Mouse (Mus musculus): ENCODE results near the gene Tsnaxip1. TPM values are rescaled to one million over a fixed set of nuclear protein-coding genes. Genes with fewer than 3 reads are reported as not detected.

The Tsnaxip1 gene
- polyA plus RNA-seq, 1 experiment from 2014 or later = 0.30 TPM

DNA sequence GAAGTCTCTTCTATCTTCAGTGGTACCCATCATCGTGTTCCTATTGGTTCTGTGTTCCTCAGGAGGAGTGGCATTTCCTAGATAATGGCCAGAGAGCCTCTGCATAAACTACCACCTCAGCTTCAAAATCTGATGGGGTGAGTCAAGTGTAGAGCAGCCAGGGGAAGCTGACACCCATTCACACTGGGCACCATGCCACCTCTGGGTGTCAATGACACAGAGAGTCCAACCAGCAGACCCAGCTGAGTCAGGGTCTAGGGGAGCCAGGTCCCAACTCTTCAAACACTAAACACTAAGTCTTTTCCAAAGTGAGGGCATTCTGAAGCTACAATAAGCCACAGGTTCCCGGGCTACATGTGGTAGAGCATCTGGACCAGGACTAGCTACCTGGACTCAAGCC, 19.1 kb upstream of the Tsnaxip1 start:
- Histone ChIP-seq H3K4me1 (ENCODE audit: control insufficient read depth, insufficient read depth, low read length) (no peaks in the 10 kb centered on the region), H3K4me2 (replicated peaks; ENCODE audit: low read depth, low read length) (no peak overlapping the region), H3K27ac (ENCODE audit: low read length) (no peak overlapping the region), H3K4me3 (ENCODE audit: low read depth, low read length) (no peak overlapping the region), H3K27me3 (ENCODE audit: control insufficient read depth, insufficient read depth, low read length) (no peaks in the 10 kb centered on the region), H3K36me3 (ENCODE audit: control insufficient read depth, insufficient read depth, low read length) (peaks cover 19% of the 10 kb centered on the region), H3K9ac (replicated peaks; ENCODE audit: low read depth, low read length) (no peak overlapping the region), H3K9me3 (ENCODE audit: control insufficient read depth, low read depth, low read length) (no peaks in the 10 kb centered on the region)
- WGBS = 93% methylated on average over 2 of the region's 2 CpGs
- no peak for ATAC-seq (ENCODE audit: insufficient number of reproducible peaks, insufficient read depth, low FRiP score, low read depth)

DNA sequence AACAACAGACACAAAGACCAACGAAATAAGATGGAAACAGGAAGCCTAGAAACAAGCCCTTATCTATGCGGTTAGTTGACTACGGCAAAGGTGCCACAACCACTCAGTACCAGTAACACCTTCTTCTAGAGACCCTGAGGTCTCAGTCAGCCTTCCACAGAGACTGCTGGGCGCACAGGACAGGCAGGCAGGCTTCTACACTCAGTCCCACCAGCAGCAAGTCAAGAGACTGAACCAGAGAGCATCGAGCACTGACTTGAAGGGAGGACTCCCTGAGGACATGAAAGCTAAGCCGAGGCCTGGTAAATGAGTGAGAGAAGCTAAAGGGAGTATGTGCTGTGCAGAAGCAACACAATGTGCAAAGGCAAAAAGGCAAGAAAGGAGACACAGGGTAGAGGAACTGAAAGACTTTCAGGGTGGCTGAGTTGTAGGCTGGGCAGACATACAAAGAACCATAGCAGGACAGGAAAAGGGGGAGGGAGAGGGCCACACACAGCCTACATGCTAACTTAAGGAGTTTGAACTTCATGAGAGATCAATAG, 17.2 kb upstream of the Tsnaxip1 start:
- WGBS = 94% methylated on average over 6 of the region's 6 CpGs
- Histone ChIP-seq H3K4me2 (replicated peaks; ENCODE audit: low read depth, low read length) (no peak overlapping the region), H3K4me3 (ENCODE audit: low read depth, low read length) (no peak overlapping the region), H3K4me1 (ENCODE audit: control insufficient read depth, insufficient read depth, low read length) (no peaks in the 10 kb centered on the region), H3K36me3 (ENCODE audit: control insufficient read depth, insufficient read depth, low read length) (peaks cover 12% of the 10 kb centered on the region; the same call in 1 of the 2 replicates), H3K9ac (replicated peaks; ENCODE audit: low read depth, low read length) (no peak overlapping the region), H3K9me3 (ENCODE audit: control insufficient read depth, low read depth, low read length) (no peaks in the 10 kb centered on the region), H3K27me3 (ENCODE audit: control insufficient read depth, insufficient read depth, low read length) (no peaks in the 10 kb centered on the region), H3K27ac (ENCODE audit: low read length) (no peak overlapping the region)
- ATAC-seq (ENCODE audit: insufficient number of reproducible peaks, insufficient read depth, low FRiP score, low read depth) = no peak

GRCm38 (mm10) chr8:105811061-105811460, 16.5 kb upstream of the Tsnaxip1 start:
- Histone ChIP-seq H3K4me3 (ENCODE audit: low read depth, low read length) (no peak overlapping the region), H3K27me3 (ENCODE audit: control insufficient read depth, insufficient read depth, low read length) (no peaks in the 10 kb centered on the region), H3K9me3 (ENCODE audit: control insufficient read depth, low read depth, low read length) (no peaks in the 10 kb centered on the region), H3K36me3 (ENCODE audit: control insufficient read depth, insufficient read depth, low read length) (peaks cover 12% of the 10 kb centered on the region; the same call in 1 of the 2 replicates), H3K9ac (replicated peaks; ENCODE audit: low read depth, low read length) (no peak overlapping the region), H3K4me2 (replicated peaks; ENCODE audit: low read depth, low read length) (no peak overlapping the region), H3K27ac (ENCODE audit: low read length) (no peak overlapping the region), H3K4me1 (ENCODE audit: control insufficient read depth, insufficient read depth, low read length) (no peaks in the 10 kb centered on the region)
- WGBS = 89% methylated on average over 10 of the region's 10 CpGs
- no peak for ATAC-seq (ENCODE audit: insufficient number of reproducible peaks, insufficient read depth, low FRiP score, low read depth)

DNA sequence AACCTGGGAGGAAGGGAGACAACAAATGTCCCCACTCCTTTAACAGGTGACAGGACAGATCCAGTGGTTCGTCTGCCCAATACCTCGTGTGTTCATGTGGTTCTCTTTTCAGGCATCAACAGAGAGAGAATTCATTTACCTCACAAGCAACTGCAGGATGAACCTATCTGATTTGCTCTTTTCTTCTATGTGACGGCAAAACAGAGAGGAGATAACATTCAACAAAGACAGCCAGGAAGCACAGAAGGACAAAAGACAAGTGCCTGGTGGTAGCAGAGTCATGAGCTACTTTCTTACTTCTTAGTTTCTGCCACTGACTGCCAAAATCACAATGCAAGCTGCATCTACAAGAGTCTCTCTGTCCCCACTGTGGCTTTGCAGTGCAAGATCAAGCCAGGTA, 16.0 kb upstream of the Tsnaxip1 start:
- H3K27ac ChIP-seq (ENCODE audit: low read length) = no peak overlapping the region
- H3K27me3 ChIP-seq (ENCODE audit: control insufficient read depth, insufficient read depth, low read length) = no peaks in the 10 kb centered on the region
- 75% methylated on average over 3 of the region's 3 CpGs for WGBS
- no peaks in the 10 kb centered on the region for H3K9me3 ChIP-seq (ENCODE audit: control insufficient read depth, low read depth, low read length)
- H3K4me3 ChIP-seq (ENCODE audit: low read depth, low read length) = no peak overlapping the region
- ATAC-seq (ENCODE audit: insufficient number of reproducible peaks, insufficient read depth, low FRiP score, low read depth) = no peak
- no peak overlapping the region for H3K4me2 ChIP-seq (replicated peaks; ENCODE audit: low read depth, low read length)
- H3K4me1 ChIP-seq (ENCODE audit: control insufficient read depth, insufficient read depth, low read length) = no peaks in the 10 kb centered on the region
- H3K9ac ChIP-seq (replicated peaks; ENCODE audit: low read depth, low read length) = no peak overlapping the region
- peaks cover 12% of the 10 kb centered on the region; the same call in 1 of the 2 replicates for H3K36me3 ChIP-seq (ENCODE audit: control insufficient read depth, insufficient read depth, low read length)

DNA sequence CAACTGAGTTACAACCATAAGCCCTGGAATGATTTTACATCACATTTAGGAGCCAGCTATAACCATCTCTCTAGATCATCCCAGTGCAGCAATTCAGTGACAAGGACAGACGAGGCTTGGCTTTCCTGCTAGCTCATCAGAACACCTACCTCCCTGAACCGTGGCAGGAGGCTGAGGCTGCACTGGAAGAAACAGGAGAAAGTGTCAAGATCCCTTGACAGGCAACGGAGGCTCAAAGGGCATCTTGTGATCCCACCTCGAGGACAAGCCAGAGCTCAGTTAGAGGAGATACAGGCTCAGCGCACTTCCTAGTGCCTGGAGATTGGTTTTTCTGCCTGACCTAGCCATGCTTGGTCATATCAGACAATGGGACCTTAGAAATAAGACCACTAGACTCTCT, 15.0 kb upstream of the Tsnaxip1 start:
- no peaks in the 10 kb centered on the region for H3K27me3 ChIP-seq (ENCODE audit: control insufficient read depth, insufficient read depth, low read length)
- no peak overlapping the region for H3K4me3 ChIP-seq (ENCODE audit: low read depth, low read length)
- no peaks in the 10 kb centered on the region for H3K4me1 ChIP-seq (ENCODE audit: control insufficient read depth, insufficient read depth, low read length)
- H3K4me2 ChIP-seq (replicated peaks; ENCODE audit: low read depth, low read length) = no peak overlapping the region
- no peak for ATAC-seq (ENCODE audit: insufficient number of reproducible peaks, insufficient read depth, low FRiP score, low read depth)
- 87% methylated on average over 5 of the region's 5 CpGs for WGBS
- no peak overlapping the region for H3K27ac ChIP-seq (ENCODE audit: low read length)
- H3K36me3 ChIP-seq (ENCODE audit: control insufficient read depth, insufficient read depth, low read length) = peaks cover 12% of the 10 kb centered on the region; the same call in 1 of the 2 replicates
- H3K9ac ChIP-seq (replicated peaks; ENCODE audit: low read depth, low read length) = no peak overlapping the region
- H3K9me3 ChIP-seq (ENCODE audit: control insufficient read depth, low read depth, low read length) = no peaks in the 10 kb centered on the region

GRCm38 (mm10) chr8:105813241-105813640, 14.3 kb upstream of the Tsnaxip1 start:
- no peak overlapping the region for H3K27ac ChIP-seq (ENCODE audit: low read length)
- WGBS = 95% methylated on average over 6 of the region's 6 CpGs
- no peak overlapping the region for H3K9ac ChIP-seq (replicated peaks; ENCODE audit: low read depth, low read length)
- no peaks in the 10 kb centered on the region for H3K27me3 ChIP-seq (ENCODE audit: control insufficient read depth, insufficient read depth, low read length)
- H3K4me3 ChIP-seq (ENCODE audit: low read depth, low read length) = no peak overlapping the region
- H3K9me3 ChIP-seq (ENCODE audit: control insufficient read depth, low read depth, low read length) = no peaks in the 10 kb centered on the region
- ATAC-seq (ENCODE audit: insufficient number of reproducible peaks, insufficient read depth, low FRiP score, low read depth) = no peak
- no peaks in the 10 kb centered on the region for H3K4me1 ChIP-seq (ENCODE audit: control insufficient read depth, insufficient read depth, low read length)
- H3K4me2 ChIP-seq (replicated peaks; ENCODE audit: low read depth, low read length) = no peak overlapping the region
- peaks cover 12% of the 10 kb centered on the region; the same call in 1 of the 2 replicates for H3K36me3 ChIP-seq (ENCODE audit: control insufficient read depth, insufficient read depth, low read length)

DNA sequence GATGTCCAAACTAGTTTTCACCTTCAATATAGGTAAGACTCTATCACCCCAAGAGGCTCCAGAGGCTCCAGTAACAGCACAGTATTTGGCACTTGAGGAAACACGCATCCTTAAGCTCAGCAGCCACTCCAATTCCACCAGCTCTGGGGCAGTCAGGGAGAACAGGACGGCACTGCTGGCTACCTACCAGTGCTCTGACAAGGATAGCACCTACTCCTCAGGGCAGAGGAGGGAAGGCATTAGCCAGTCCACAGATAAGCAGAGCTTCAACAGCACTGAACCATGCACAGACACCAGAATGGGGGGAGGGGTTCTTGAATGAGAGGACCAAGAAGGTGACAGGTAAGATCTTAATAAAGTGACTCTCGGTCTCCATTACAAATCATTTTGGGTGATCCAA, 7.9 kb upstream of the Tsnaxip1 start:
- Histone ChIP-seq H3K27me3 (ENCODE audit: control insufficient read depth, insufficient read depth, low read length) (no peaks in the 10 kb centered on the region), H3K36me3 (ENCODE audit: control insufficient read depth, insufficient read depth, low read length) (peaks cover 15% of the 10 kb centered on the region), H3K4me3 (ENCODE audit: low read depth, low read length) (no peak overlapping the region), H3K4me2 (replicated peaks; ENCODE audit: low read depth, low read length) (no peak overlapping the region), H3K9me3 (ENCODE audit: control insufficient read depth, low read depth, low read length) (no peaks in the 10 kb centered on the region), H3K27ac (ENCODE audit: low read length) (no peak overlapping the region), H3K9ac (replicated peaks; ENCODE audit: low read depth, low read length) (no peak overlapping the region), H3K4me1 (ENCODE audit: control insufficient read depth, insufficient read depth, low read length) (no peaks in the 10 kb centered on the region)
- ATAC-seq (ENCODE audit: insufficient number of reproducible peaks, insufficient read depth, low FRiP score, low read depth) = no peak
- 90% methylated on average over 3 of the region's 3 CpGs for WGBS

DNA sequence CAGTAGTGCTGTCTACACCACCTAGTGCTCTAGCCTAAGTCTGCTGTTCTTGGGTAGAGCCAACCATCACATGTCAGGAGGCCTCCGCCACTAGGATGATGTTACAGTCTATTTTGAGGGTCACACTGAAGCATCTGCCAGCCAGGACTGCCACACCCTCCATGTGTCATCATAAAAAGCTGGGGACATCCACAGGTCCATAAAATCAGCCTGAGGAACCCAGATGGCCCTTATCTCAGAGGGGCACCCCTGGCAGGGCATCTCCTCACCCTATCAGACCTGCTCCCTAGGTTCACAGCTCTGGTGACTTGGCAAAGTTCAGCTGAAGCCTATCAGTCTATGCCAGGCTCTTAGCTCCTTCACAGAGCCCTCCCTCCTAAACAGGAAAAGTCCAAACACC, 6.6 kb upstream of the Tsnaxip1 start:
- Histone ChIP-seq H3K4me3 (ENCODE audit: low read depth, low read length) (no peak overlapping the region), H3K36me3 (ENCODE audit: control insufficient read depth, insufficient read depth, low read length) (peaks cover 19% of the 10 kb centered on the region; the same call in 1 of the 2 replicates)
- ATAC-seq (ENCODE audit: insufficient number of reproducible peaks, insufficient read depth, low FRiP score, low read depth) = peak; percentile 94; the same call in 1 of the 2 replicates

DNA sequence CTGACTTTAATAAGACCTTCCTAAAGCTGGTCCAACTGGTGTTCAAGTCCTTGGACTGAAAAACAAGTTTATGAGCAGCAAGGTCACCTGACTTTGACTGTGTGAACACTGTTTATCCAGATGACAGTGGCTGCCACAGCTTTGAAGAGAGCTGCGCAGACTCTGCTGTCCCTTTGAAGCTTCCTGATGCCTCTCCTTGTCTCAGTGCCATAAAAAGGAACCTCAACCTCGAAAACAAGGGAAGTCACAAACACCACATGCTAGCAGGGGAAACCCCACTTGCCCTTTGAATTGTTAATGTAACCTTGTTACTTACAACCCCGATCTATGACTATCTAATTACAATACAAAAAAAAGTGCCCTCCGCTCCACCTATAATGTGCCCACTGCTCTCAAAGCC, 2.0 kb upstream of the Tsnaxip1 start:
- Histone ChIP-seq H3K36me3 (ENCODE audit: control insufficient read depth, insufficient read depth, low read length) (peaks cover 19% of the 10 kb centered on the region; the same call in 1 of the 2 replicates), H3K9ac (replicated peaks; ENCODE audit: low read depth, low read length) (no peak overlapping the region), H3K9me3 (ENCODE audit: control insufficient read depth, low read depth, low read length) (no peaks in the 10 kb centered on the region), H3K4me2 (replicated peaks; ENCODE audit: low read depth, low read length) (peak overlapping the region; percentile 67), H3K27me3 (ENCODE audit: control insufficient read depth, insufficient read depth, low read length) (no peaks in the 10 kb centered on the region), H3K27ac (ENCODE audit: low read length) (no peak overlapping the region), H3K4me1 (ENCODE audit: control insufficient read depth, insufficient read depth, low read length) (peaks cover 7% of the 10 kb centered on the region), H3K4me3 (ENCODE audit: low read depth, low read length) (peak overlapping the region; percentile 94; the same call in 1 of the 2 replicates)
- 88% methylated on average over 4 of the region's 4 CpGs for WGBS
- no peak for ATAC-seq (ENCODE audit: insufficient number of reproducible peaks, insufficient read depth, low FRiP score, low read depth)

More for the DNA sequence above, 6.6 kb upstream of the Tsnaxip1 start:
- 92% methylated on average over 1 of the region's 1 CpGs for WGBS
- H3K9me3 ChIP-seq (ENCODE audit: control insufficient read depth, low read depth, low read length) = no peaks in the 10 kb centered on the region
- no peak overlapping the region for H3K9ac ChIP-seq (replicated peaks; ENCODE audit: low read depth, low read length)
- H3K27ac ChIP-seq (ENCODE audit: low read length) = no peak overlapping the region
- no peaks in the 10 kb centered on the region for H3K27me3 ChIP-seq (ENCODE audit: control insufficient read depth, insufficient read depth, low read length)
- peaks cover 3% of the 10 kb centered on the region for H3K4me1 ChIP-seq (ENCODE audit: control insufficient read depth, insufficient read depth, low read length)
- H3K4me2 ChIP-seq (replicated peaks; ENCODE audit: low read depth, low read length) = no peak overlapping the region
